Mouse (Mus musculus) cerebellum, adult (tissue): ENCODE results near the gene Lysmd3.
"Not testable (repeated sequence)": the region's sequence is repeated elsewhere in the genome, so short reads cannot be mapped to it uniquely, and the experiment has no call there.

Source experiments
- ATAC-seq: cut with Nextera tagmentation; 2 replicates; pipeline ENCODE4 v1.9.2; 2017; ENCODE audit warnings: mild to moderate bottlenecking, moderate library complexity, mixed read lengths; ENCODE audit not compliant: insufficient number of reproducible peaks, low FRiP score, low TSS enrichment

The Lysmd3 gene

DNA sequence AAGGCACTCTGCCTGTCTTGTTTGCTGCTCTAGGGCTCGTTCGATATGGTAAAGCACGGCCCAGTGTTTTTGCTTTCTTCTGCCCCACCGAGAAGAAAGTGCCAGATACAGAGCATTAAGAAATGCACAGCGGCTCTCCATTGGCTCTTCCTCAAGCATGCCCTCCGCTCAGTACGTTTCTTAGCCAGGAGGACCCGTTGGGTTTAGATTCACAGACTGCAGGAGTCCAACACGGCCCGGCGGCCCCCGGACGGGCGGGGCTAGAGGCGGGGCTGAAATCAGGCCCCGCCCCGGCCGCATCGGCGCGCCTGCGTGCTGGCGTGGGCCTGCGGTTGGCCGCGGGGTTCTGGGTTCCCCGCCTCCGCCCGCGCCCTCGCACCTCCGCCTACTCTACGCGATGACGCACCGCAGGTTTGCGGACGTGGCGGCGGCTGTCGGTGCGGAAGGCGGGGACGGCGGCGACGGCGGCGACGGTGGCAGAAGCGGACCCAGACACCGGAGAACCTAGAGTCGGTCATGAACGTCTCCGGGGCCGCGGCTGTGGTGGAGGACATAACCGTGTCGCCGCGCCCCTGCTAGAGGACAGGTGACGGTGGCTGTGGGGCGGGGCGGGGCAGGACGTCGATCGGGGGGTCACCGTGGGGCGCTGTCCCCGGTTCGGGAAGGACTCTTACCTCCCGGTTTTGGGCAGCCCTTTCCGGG is at the start of gene Lysmd3:
Lysmd3 (plus strand) TSS at position 313 of the 702 bp plus-strand sequence.
- ATAC-seq: peak; percentile 94

- no peak for ATAC-seq
Observed at GRCm38 (mm10) chr13:81610349-81610748, 47.1 kb upstream of the Lysmd3 start.

DNA sequence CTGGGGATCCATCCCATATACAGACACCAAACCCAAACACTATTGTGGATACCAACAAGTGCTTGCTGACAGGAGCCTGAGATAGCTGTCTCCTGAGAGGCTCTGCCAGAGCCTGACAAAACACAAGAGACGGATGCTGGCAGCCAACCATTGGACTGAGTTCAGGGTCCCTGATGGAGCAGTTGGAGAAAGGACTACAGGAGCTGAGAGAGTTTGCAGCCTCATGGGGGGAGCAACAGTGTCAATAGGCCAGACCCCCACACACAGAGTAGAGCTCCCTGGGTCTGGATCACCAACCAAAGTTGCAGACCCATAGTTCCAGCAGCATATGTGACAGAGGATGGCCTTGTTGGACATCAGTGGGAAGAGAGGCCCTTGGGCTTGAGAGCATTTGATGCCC is 29.6 kb upstream of the Lysmd3 start:
- not testable (repeated sequence) for ATAC-seq

- no peak for ATAC-seq
Observed at GRCm38 (mm10) chr13:81628631-81629190, 28.8 kb upstream of the Lysmd3 start.

- no peak for ATAC-seq
Observed at GRCm38 (mm10) chr13:81629395-81629794, 28.1 kb upstream of the Lysmd3 start.

- ATAC-seq: no peak
Observed at GRCm38 (mm10) chr13:81630566-81630965, 26.9 kb upstream of the Lysmd3 start.

DNA sequence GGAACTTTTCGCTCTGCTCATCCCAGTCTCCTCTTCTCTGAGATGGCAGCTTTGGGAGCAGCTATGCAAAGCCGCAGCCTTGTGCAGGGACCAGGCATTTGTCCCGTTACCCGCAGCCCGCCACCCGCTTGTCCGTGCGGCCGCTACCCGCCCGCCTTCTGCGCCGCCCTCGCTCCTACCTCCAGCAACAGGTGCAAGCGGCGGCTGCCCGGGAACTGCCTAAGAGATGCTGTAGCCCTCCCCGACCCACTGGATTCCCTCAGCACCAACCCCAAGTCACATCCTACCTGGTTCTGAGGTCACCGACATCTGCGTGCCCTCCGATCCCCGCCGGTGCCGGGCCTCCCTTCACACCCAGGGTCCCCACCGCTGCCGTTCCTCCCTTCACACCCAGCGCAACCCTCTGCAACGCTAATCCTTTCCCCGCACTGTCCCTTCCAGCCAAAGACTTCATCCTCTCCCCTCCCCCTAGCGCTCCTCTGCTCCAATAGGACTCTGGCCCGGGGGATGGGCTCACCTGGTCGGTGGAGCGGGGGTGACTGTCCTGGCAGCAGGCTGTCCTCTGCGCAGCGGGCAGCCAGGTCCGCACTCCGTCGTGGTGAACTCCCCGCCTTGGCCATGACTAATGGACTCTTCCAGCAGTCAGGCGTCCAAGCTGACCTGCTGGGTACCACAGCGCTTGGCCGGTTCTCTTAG is 24.6 kb upstream of the Lysmd3 start, which contains the start of gene Adgrv1:
Adgrv1 (minus strand) TSS at position 435 of the 696 bp plus-strand sequence.
- ATAC-seq: peak; percentile 96

DNA sequence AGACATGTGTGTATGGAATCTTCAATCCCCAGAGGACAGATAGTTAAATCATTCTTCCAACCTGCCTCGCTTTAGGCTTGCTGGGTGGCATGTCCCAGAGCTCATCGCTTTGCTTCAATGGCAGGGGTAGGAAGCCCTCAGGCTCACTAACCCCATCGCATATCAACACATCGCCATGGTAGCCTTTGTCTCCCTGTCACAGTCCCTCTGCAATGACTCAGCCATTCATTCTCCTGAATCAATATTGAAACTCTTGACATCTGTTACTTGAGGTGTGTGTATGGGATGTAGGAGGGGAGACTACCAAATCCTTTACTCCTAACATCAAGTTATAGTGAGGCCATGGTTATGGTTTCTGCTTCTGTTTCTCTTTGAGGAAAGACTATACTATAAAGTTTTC is 17.8 kb upstream of the Lysmd3 start:
- no peak for ATAC-seq

DNA sequence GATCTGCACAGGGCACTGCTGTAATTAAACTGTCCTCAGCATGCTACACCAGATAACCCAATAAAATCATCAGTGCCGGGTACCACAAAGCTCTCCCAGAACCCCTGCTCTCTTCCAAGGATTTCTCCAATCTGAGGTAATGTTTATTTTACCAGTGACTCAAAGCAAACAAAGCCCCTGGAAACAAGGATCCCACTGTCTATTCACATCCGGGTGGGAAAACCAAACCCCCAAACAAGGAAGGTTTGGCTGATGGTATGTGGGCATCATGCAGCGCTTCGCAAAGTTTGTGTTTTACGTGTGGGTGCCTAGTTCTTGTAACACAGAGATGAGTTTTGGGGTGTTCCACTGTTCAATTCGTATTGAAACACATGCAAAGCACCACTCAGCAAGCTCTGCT is 16.6 kb upstream of the Lysmd3 start:
- no peak for ATAC-seq

- ATAC-seq: peak; percentile 56; the same call in 1 of the 2 replicates
Observed at GRCm38 (mm10) chr13:81641289-81642045, 16.0 kb upstream of the Lysmd3 start.

DNA sequence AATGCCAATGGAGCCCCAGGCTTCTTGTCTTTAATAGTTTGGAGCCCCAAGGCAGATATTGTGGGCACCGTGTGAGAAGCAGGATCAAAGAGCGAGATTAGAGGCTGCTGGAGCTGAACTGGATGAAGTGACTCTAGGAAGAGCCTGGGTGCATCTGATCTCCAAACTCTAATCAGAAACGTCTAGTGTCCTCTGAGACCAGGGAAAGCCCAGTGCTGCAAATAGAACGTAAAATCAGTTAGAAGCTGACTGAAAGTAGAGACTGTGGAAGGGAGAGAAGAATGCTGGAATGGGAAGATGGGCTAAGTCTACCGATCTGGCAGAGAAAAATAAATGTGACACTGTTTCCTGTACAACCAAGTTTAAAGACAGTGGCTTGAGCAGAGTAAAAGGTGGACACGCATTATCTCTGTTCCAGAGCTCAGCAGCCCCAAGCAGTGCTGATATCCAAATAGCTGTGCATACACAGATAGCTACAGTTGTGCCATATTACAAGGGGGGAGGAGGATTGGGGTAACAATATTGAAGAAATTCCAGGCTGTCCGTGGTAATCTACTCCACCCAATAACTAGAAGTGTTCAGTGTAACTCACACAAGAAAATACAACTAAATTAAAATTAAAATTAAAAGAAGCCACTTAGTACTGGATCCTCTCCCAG is 14.8 kb upstream of the Lysmd3 start:
- no peak for ATAC-seq

DNA sequence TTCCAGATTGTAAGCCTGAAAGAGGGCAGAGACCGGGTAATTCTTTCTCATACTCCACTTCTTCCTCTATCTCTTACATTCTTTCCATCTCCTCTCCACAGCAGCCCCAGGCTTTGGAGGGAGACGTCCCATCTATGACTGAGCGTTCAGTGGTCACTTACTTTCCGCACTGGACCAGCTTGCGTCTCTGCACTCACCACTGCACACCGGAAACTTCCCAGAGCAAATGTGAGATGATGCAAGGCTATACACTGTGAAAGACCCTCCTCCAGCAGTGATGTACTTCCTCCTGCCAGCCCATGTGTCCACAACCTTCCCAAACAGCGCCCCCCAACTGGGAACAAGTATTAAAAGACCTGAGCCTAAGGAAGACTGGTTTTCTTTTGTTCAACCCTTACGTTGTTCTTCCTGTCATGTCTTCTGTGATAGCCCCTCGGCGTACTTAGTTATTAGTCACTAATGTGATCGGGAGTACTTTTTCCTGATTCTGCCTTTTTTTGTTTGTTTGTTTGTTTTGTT is 13.4 kb upstream of the Lysmd3 start:
- no peak for ATAC-seq

GRCm38 (mm10) chr13:81646348-81646747 is 11.1 kb upstream of the Lysmd3 start:
- ATAC-seq: no peak

- not testable (repeated sequence) for ATAC-seq
Observed at GRCm38 (mm10) chr13:81650382-81650781, 7.1 kb upstream of the Lysmd3 start.

DNA sequence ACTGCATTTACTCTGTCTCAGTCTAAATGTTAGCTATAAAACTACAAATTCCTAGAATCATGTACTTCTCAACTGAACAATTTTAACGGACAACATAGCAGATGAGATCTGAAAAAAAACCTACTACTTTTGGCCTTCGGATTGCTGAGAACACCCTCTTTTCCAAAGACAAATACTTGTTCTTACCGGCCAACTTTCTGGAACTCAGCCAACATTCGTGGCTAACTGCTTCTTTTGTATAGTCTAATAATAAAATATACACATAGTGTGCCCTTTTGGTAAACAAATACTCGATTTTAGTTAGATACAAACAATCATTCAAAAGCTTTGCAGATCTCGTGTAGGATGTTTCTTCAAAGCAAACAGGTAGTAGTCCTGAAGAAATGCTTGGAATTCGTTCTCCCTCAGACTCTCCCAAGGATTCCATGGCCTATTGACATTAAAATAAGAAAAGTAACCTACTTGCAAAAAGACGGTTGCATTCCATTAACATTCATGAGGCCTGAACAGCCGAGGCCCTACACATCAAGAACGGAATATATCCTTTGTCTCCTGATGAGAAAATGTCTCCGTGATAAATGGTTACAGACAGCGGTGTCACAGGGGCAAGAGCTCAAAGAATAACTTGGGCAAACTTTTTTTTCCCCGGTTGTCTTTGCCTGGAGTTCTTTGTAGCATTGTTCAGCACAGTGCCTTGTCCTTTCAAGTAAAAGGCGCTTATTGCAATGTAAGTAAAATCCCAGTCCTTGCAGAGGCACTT is 1.2 kb upstream of the Lysmd3 start:
- no peak for ATAC-seq

DNA sequence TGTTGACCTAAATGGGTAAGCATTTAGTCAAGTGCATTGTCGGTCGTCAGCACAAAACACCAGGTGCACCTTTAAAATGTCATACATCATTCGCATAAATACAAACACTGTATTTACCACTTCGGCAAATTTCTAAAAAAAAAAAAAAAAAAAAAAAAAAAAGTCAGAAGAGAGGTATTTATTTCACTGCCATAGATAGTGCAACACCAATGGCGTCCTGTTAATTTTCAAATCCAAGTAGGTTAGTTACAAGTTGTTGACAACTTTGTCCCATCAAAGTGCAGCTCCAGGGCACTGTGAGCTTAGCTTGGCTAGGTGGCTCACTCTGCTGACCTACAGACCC is 484 bp upstream of the Lysmd3 start:
- no peak for ATAC-seq

DNA sequence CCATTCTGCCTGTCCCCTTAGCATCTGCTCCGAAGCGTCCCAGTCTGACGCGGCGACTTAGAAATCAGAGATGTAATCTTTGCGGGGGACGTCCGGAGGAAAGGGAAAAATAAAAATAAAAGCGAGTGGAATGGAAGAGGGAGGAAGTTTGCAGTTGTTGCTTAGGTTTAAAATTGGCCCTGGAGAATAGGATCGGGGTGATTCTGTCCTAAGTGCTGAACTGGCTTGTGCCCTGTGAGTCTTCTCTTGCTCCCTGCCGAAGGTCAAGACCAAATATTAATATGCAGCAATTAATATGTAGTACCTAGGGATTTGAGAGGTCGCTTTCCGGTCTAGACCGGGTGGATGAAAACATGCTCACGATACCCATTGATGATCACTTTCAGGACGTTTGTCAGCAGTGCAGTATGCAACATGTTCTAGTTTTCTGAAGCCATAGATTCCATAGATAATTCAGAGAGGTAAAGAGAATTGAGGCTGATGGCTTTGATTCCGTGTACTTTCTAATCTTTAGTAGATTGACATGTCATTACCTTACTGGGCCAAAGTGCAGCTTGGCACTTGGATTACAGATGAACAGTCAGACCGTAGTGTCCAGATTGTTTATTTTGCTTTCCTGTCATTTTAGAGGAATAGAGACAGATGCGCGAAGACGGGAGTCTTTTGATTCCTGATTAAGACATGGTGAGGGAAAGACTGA is 740 bp downstream of the Lysmd3 start:
- ATAC-seq: peak; percentile 11; the same call in 1 of the 2 replicates

DNA sequence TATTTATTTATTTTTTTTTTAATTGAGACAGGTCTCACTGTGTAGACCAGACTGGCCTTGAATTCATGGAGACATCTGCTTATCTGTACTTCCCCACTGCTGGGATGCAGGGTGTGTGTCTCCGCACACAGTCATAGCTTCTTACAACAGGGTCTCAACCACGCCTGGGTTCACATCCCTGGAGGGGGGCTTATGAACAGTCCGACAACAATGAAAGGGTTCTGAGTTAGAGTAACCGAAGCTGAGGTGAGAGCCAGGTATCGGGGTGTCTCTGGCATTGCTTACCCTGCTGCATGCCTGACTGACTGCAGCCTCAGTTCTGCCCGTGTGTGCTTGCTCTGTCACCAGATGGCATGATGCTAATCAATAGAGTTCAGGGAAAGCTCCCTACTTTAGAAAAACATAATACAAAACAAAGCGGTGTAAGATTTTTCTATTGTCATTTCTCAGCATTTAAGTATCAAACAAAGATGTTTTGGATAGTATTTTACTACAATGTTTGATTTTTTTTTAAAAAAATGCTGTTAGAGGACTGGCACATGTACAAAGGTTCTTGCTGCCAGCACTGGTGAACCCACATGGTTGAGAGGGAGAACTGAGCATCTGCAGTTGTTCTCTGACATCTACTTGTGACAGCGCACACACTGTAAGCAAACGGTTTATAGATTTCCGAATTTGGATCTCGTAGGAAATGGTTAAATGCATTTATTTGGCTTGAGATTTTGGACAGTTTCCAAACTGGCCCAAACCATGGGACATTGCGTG is 6.3 kb downstream of the Lysmd3 start:
- peak; percentile 68 for ATAC-seq
